8 mouse cellular contexts compared by ENCODE assay signal in the genomic region with DNA sequence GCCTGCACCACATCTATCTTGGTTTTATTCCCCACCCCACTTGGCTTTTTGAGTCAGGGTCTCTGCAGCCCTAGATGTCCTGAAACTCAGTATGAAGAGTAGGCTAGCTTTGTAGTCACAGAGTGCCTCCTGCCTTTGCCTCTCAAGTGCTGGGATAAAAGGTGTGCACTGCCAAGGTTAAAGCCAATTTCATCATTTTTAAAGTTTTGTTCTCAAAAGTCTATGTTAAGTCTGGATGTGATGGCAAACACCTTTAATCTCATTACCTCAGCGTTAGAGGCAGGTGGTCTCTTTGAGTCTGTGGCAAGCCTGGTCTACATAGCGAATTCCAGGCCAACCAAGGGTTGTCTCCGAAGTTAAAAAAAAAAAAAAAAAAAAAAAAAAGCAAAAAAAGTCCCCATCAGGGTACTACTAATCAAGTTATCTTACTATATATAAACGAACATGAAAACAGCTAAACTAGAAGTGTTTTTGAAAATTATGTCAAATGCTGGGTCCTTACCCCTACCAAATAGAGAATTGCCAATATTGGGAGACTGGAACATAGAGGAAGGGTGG. TPM values are rescaled to one million over a fixed set of nuclear protein-coding genes. Genes with fewer than 3 reads are reported as not detected.
DNase-seq lines count a peak whose midpoint lies in the region; ATAC-seq lines count a peak whose summit lies in the region.

No protein-coding gene starts in this region.

- no peaks in the 10 kb centered on the region for H3K9me3 ChIP-seq in kidney, embryonic 15.5 days (replicated peaks)
- no peaks in the 10 kb centered on the region for H3K9me3 ChIP-seq in hindbrain, embryonic 15.5 days
- H3K9me3 ChIP-seq in midbrain, embryonic 15.5 days = no peaks in the 10 kb centered on the region

- 48% methylated on average over 4 of the region's 4 CpGs for WGBS in kidney, embryonic 15.5 days
- 57% methylated on average over 4 of the region's 4 CpGs for WGBS in hindbrain, embryonic 15.5 days
- WGBS in midbrain, embryonic 15.5 days = 57% methylated on average over 4 of the region's 4 CpGs

- no peak for ATAC-seq in kidney, embryonic 15.5 days (replicated peaks; ENCODE audit: low FRiP score)
- ATAC-seq in hindbrain, embryonic 15.5 days (ENCODE audit: low FRiP score, low read depth) = no peak
- ATAC-seq in midbrain, embryonic 15.5 days (replicated peaks) = no peak

- peak overlapping the region; percentile 94 for H3K4me3 ChIP-seq in kidney, embryonic 15.5 days (replicated peaks)
- H3K4me3 ChIP-seq in brown adipose tissue, adult 24 weeks (ENCODE audit: insufficient read depth, low read depth, low read length) = peak overlapping the region; percentile 82
- peak overlapping the region; percentile 69 for H3K4me3 ChIP-seq in hindbrain, embryonic 15.5 days
- H3K4me3 ChIP-seq in midbrain, embryonic 15.5 days = peak overlapping the region; percentile 73

- peaks cover 20% of the 10 kb centered on the region for H3K4me1 ChIP-seq in kidney, embryonic 15.5 days
- peaks cover 4% of the 10 kb centered on the region for H3K4me1 ChIP-seq in brown adipose tissue, adult 24 weeks (ENCODE audit: control insufficient read depth, insufficient read depth, insufficient read length, low read length)
- H3K4me1 ChIP-seq in hindbrain, embryonic 15.5 days (replicated peaks) = peaks cover 27% of the 10 kb centered on the region
- H3K4me1 ChIP-seq in midbrain, embryonic 15.5 days = peaks cover 24% of the 10 kb centered on the region

- no peak for DNase-seq in kidney, adult 9 months
- DNase-seq in c-Kit-positive CD71-positive TER-119-positive erythroid progenitor cells, embryonic 14.5 days (ENCODE audit: low spot score) = no peak
- no peak for DNase-seq in ovary, postnatal 14 days (ENCODE audit: low spot score)
- no peak for DNase-seq in yolk sac, embryonic 10.5 days (ENCODE audit: low spot score)

- H3K27me3 ChIP-seq in kidney, embryonic 15.5 days = no peaks in the 10 kb centered on the region
- H3K27me3 ChIP-seq in hindbrain, embryonic 15.5 days = no peaks in the 10 kb centered on the region
- no peaks in the 10 kb centered on the region for H3K27me3 ChIP-seq in midbrain, embryonic 15.5 days (replicated peaks)

- H3K27ac ChIP-seq in kidney, embryonic 15.5 days = peak overlapping the region; percentile 90
- H3K27ac ChIP-seq in brown adipose tissue, adult 24 weeks (replicated peaks; ENCODE audit: low read depth, low read length) = no peak overlapping the region
- H3K27ac ChIP-seq in hindbrain, embryonic 15.5 days (replicated peaks) = peak overlapping the region; percentile 92
- H3K27ac ChIP-seq in midbrain, embryonic 15.5 days = peak overlapping the region; percentile 97; the same call in 1 of the 2 replicates

- peak overlapping the region; percentile 72 for H3K4me2 ChIP-seq in kidney, embryonic 15.5 days
- H3K4me2 ChIP-seq in hindbrain, embryonic 15.5 days = peak overlapping the region; percentile 73
- H3K4me2 ChIP-seq in midbrain, embryonic 15.5 days = peak overlapping the region; percentile 71

- H3K36me3 ChIP-seq in kidney, embryonic 15.5 days = 0 out of 2 replicates have a peak, but pooled peaks cover 3% of the 10 kb centered on the region
- H3K36me3 ChIP-seq in hindbrain, embryonic 15.5 days = no peaks in the 10 kb centered on the region
- H3K36me3 ChIP-seq in midbrain, embryonic 15.5 days (replicated peaks) = no peaks in the 10 kb centered on the region

- peak overlapping the region; percentile 89 for H3K9ac ChIP-seq in kidney, embryonic 15.5 days
- H3K9ac ChIP-seq in hindbrain, embryonic 15.5 days = peak overlapping the region; percentile 77
- H3K9ac ChIP-seq in midbrain, embryonic 15.5 days = peak overlapping the region; percentile 86

RNA-seq across cellular contexts. Expression of a gene that starts 1.1 kb away (rescaled TPM):
- polyA plus RNA-seq in kidney, embryonic 15.5 days (2015; fragmentation: Nextera tagmentation; extraction: Ambion mirVana) = 39.0 TPM in 2 replicates
- polyA plus RNA-seq in brown adipose tissue, adult 24 weeks (2012; ENCODE audit: insufficient read depth, insufficient read length, missing spikeins) = 10.3 and 12.3 TPM in 2 replicates
- polyA plus RNA-seq in hindbrain, embryonic 15.5 days (2015; fragmentation: Nextera tagmentation; extraction: Ambion mirVana) = 19.0 and 20.6 TPM in 2 replicates
- polyA plus RNA-seq in midbrain, embryonic 15.5 days (2015; fragmentation: Nextera tagmentation; extraction: Ambion mirVana) = 19.6 and 21.5 TPM in 2 replicates

RNA-seq across cellular contexts. Expression of a gene that starts 1.1 kb away (rescaled TPM):
- polyA plus RNA-seq in kidney, embryonic 15.5 days (2015; fragmentation: Nextera tagmentation; extraction: Ambion mirVana) = 72.3 and 75.2 TPM in 2 replicates
- 39.2 and 54.0 TPM in 2 replicates for polyA plus RNA-seq in brown adipose tissue, adult 24 weeks (2012; ENCODE audit: insufficient read depth, insufficient read length, missing spikeins)
- 59.0 and 64.0 TPM in 2 replicates for polyA plus RNA-seq in hindbrain, embryonic 15.5 days (2015; fragmentation: Nextera tagmentation; extraction: Ambion mirVana)
- 59.2 and 59.5 TPM in 2 replicates for polyA plus RNA-seq in midbrain, embryonic 15.5 days (2015; fragmentation: Nextera tagmentation; extraction: Ambion mirVana)

RNA-seq across cellular contexts. Expression of a gene that starts 47.0 kb away (rescaled TPM):
- 53.1 and 59.1 TPM in 2 replicates for polyA plus RNA-seq in kidney, embryonic 15.5 days (2015; fragmentation: Nextera tagmentation; extraction: Ambion mirVana)
- polyA plus RNA-seq in brown adipose tissue, adult 24 weeks (2012; ENCODE audit: insufficient read depth, insufficient read length, missing spikeins) = 25.4 and 29.6 TPM in 2 replicates
- 20.1 and 20.5 TPM in 2 replicates for polyA plus RNA-seq in hindbrain, embryonic 15.5 days (2015; fragmentation: Nextera tagmentation; extraction: Ambion mirVana)
- 15.1 and 16.1 TPM in 2 replicates for polyA plus RNA-seq in midbrain, embryonic 15.5 days (2015; fragmentation: Nextera tagmentation; extraction: Ambion mirVana)

RNA-seq across cellular contexts. Expression of a gene that starts 58.7 kb away (rescaled TPM):
- 14.8 and 16.2 TPM in 2 replicates for polyA plus RNA-seq in kidney, embryonic 15.5 days (2015; fragmentation: Nextera tagmentation; extraction: Ambion mirVana)
- polyA plus RNA-seq in brown adipose tissue, adult 24 weeks (2012; ENCODE audit: insufficient read depth, insufficient read length, missing spikeins) = 46.5 and 52.6 TPM in 2 replicates
- 13.6 and 15.1 TPM in 2 replicates for polyA plus RNA-seq in hindbrain, embryonic 15.5 days (2015; fragmentation: Nextera tagmentation; extraction: Ambion mirVana)
- polyA plus RNA-seq in midbrain, embryonic 15.5 days (2015; fragmentation: Nextera tagmentation; extraction: Ambion mirVana) = 12.6 and 13.1 TPM in 2 replicates
